Mouse (Mus musculus) adrenal gland, postnatal 10 days (tissue): ENCODE data around the gene Olfr591. TPM values are rescaled to one million over a fixed set of nuclear protein-coding genes. Genes with fewer than 3 reads are reported as not detected.
"Not testable (repeated sequence)": the region's sequence is repeated elsewhere in the genome, so short reads cannot be mapped to it uniquely, and the experiment has no call there.

ENCODE experiments used
- DNase-seq: peaks from one replicate; pipeline ENCODE4 v3.0.0; 2021; ENCODE audit warnings: mixed read lengths
- long read RNA-seq, 2 experiments: library from polyadenylated mRNA; stranded (forward); transcript quantifications; one replicate each; pipeline ENCODE4 v2.0.0; 2021
- total RNA-seq, 2 experiments: library from RNA; stranded (reverse); gene quantifications; 2 replicates each; pipeline ENCODE4 v1.2.3; 2021

Olfr591 gene
- total RNA-seq: not detected
- long read RNA-seq, experiment 1: 0 reads
- long read RNA-seq, experiment 2: 0 reads

DNA sequence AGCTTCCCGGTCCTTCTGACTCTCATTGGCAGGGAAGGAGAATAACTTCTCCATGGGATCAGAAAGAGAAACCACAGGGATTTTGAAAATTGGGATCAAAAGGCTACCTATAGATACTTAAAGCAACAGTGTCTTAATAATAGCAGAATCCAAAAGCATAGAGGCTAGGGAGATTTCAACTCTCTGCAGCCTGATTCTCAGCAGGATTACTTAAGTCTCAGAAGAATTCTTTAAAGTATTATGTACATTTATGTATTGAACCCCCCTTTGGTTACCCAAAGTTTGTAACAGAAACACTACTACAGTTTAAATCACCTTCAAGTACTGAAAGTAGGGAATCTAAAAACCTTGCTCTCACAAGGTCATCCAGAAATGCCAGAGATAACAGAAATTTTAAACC lies at the start of gene Olfr591:
Olfr591 (minus strand) TSS at position 101 of the 400 bp plus-strand sequence.
- no peak for DNase-seq

DNA sequence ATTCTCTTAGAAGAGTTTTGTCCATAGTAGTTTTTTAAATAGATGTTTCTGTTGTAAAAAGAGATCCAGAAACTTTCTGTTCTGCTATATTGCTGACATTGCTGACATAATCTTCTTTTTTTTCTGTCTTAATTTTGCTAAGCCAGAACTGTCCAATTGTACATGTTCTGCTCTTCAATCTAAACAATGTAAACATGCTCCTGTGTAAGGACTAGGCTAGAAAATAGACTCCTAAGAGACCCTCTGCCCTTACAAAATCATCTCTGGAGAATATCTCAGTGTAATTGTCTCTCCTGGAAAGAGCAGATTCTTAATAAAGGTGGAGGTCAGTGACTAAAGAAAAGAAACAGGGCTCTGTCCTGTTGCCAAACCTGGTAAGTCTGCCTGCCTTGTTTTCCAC lies 38.6 kb upstream of the Olfr591 start, which contains the start of gene Olfr594:
Olfr594 (plus strand) TSS at position 301 of the 400 bp plus-strand sequence.
- DNase-seq: no peak

DNA sequence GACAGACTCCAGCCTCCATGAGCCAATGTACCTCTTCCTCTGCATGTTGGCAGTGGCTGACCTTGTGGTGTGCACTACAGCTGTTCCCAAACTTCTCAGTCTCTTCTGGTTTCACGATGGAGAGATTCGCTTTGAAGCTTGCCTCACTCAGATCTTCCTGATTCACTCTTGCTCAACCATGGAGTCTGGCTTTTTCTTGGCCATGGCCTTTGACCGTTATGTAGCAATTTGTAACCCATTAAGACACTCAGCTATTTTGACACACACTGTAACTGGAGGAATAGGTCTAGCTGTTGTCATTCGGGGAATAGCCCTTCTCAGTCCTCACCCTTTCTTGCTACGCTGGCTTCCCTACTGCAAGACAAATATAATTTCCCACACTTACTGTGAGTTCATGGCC lies 33.9 kb upstream of the Olfr591 start:
- DNase-seq: not testable (repeated sequence)

DNA sequence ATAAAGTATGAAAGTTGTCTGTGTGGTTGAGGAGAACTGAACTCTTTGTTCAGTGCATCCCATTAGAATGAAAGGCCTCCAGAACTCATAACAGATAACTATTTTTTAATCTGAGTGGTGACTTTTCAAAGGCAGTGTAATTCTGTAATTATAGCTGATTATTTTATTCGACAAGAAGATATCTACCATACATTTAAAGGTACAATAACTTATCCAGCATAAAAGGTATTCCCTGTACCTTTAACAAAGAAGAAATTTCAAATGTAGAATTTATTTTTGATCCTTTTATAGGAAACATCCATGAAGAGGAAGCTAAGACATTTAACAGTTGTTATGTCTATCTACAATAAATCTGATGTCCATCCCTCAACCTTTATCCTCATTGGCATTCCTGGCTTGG lies 33.4 kb upstream of the Olfr591 start, which contains the start of gene Olfr593:
Olfr593 (plus strand) TSS at position 301 of the 400 bp plus-strand sequence.
- no peak for DNase-seq

- not testable (repeated sequence) for DNase-seq
These were observed 6.4 kb upstream of the Olfr591 start, which contains the start of gene Olfr592 for GRCm38 (mm10) chr7:103184503-103184902. Gene Olfr592 (plus strand): TSS chr7:103184803.

GRCm38 (mm10) chr7:103169697-103170096 lies 8.4 kb downstream of the Olfr591 start:
- DNase-seq: no peak

DNA sequence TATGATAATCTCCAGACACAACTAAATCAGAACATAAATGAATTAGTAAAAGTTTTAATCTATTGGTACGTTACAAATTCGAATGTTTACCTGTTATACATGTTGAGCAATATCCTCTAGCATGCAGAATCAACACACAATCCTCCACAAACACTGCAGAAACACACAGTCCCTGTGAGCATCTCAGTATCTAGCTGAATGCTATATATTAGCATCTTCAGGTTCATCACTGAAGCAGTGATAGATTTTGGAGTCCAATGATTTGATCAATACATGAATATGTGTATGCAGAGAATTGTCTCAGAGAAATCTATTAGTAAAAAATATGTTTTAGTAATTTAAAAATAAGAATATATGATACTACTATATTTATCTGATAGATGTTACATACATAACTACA lies 21.9 kb downstream of the Olfr591 start, which contains the start of gene Olfr589:
Olfr589 (minus strand) TSS at position 101 of the 400 bp plus-strand sequence.
- no peak for DNase-seq

DNA sequence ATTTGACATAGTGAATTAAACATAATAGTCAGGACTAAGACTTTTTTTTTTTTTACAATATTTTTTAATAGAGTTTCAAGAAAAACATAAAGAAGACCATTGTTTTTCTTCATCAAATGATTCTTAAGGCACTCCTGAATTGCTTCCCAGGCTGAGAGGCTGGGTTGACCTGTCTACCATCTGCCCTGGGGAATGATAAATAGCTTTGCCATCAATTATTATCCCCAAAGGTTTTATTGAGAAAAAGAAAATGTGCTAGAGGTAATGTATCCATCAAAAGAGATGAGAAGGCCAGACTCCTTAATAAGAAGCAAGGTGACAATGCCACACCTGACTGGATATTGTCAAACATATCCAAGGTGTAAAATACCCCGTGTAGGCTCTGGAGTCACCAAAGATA lies 37.6 kb downstream of the Olfr591 start, which contains the start of gene Olfr588-ps1:
Olfr588-ps1 (plus strand) TSS at position 301 of the 400 bp plus-strand sequence.
- no peak for DNase-seq

- no peak for DNase-seq
These were observed 52.6 kb downstream of the Olfr591 start, which contains the start of gene Olfr586 for GRCm38 (mm10) chr7:103125538-103125937. Gene Olfr586 (minus strand): TSS chr7:103125638.

DNA sequence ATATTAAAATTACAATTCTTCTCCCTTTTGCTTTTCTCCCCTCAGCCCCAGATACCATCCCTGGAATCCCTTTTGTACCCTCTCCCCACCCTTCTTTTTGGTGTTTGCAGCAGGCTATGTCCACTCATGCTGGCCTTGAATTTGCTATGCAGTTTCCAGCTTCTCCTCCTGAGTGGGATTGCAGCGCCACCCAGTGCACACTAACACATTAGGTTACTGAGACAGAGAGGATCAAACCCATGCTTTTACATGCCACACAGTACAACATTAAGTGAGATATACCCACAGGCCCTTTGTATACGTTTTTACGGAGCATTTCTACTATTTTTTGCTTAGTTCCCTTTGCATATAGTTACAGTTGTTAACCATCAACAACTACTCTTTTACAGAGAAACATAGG lies 58.7 kb downstream of the Olfr591 start:
- DNase-seq: peak; percentile 1

Other genes starting within 250 kb of the Olfr591 start
- not detected for gene Olfr573-ps1, start 235.8 kb downstream of the Olfr591 start, total RNA-seq
- gene Olfr574, start 229.9 kb downstream of the Olfr591 start, total RNA-seq: not detected
- gene Olfr575, start 219.6 kb downstream of the Olfr591 start, total RNA-seq: not detected
- gene Olfr576, start 215.7 kb downstream of the Olfr591 start, total RNA-seq: not detected
- not detected for gene Olfr577, start 202.4 kb downstream of the Olfr591 start, total RNA-seq
- gene Olfr578, start 189.0 kb downstream of the Olfr591 start, total RNA-seq: not detected
- not detected for gene Olfr582, start 140.3 kb downstream of the Olfr591 start, total RNA-seq
- gene Olfr583, start 127.0 kb downstream of the Olfr591 start, total RNA-seq: not detected
- not detected for gene Olfr584, start 96.5 kb downstream of the Olfr591 start, total RNA-seq
- gene Olfr585, start 80.6 kb downstream of the Olfr591 start, total RNA-seq: not detected
- gene Olfr586, start 52.7 kb downstream of the Olfr591 start, total RNA-seq: not detected
- not detected for gene Olfr588-ps1, start 37.5 kb downstream of the Olfr591 start, total RNA-seq
- gene Olfr589, start 22.0 kb downstream of the Olfr591 start, total RNA-seq: not detected
- gene Olfr592, start 6.5 kb upstream of the Olfr591 start, total RNA-seq: not detected
- not detected for gene Olfr593, start 33.5 kb upstream of the Olfr591 start, total RNA-seq
- not detected for gene Olfr594, start 38.7 kb upstream of the Olfr591 start, total RNA-seq
- gene Usp17ld, start 74.2 kb upstream of the Olfr591 start, total RNA-seq: not detected
- gene Olfr596, start 127.3 kb upstream of the Olfr591 start, total RNA-seq: not detected
- not detected for gene Olfr597, start 138.0 kb upstream of the Olfr591 start, total RNA-seq
- not detected for gene Olfr598, start 145.2 kb upstream of the Olfr591 start, total RNA-seq
- gene Olfr599, start 157.6 kb upstream of the Olfr591 start, total RNA-seq: not detected
- not detected for gene Olfr600, start 171.3 kb upstream of the Olfr591 start, total RNA-seq
- not detected for gene Olfr601, start 184.3 kb upstream of the Olfr591 start, total RNA-seq
- gene Olfr603, start 207.8 kb upstream of the Olfr591 start, total RNA-seq: not detected
- not detected for gene Usp17lc, start 236.7 kb upstream of the Olfr591 start, total RNA-seq